Mouse (Mus musculus) limb, embryonic 12.5 days (tissue): ENCODE measurements around the gene Jmjd1c. TPM values are rescaled to one million over a fixed set of nuclear protein-coding genes. Genes with fewer than 3 reads are reported as not detected.

Source experiments
- ATAC-seq: fragments of 200-750 bp; cut with Nextera tagmentation; 2 replicates; pipeline ENCODE4 v1.8.0; 2017; ENCODE audit warnings: low read depth, moderate TSS enrichment; ENCODE audit not compliant: insufficient number of reproducible peaks, insufficient read depth, low FRiP score, low TSS enrichment
- H3K27ac ChIP-seq: fragments of 300-500 bp; sonication (generic); 2 replicates; pipeline ENCODE4 v1.5.1; 2016; ENCODE audit warnings: mild to moderate bottlenecking, moderate library complexity
- H3K27me3 ChIP-seq: fragments of 300-500 bp; sonication (generic); 2 replicates; pipeline ENCODE4 v1.6.1; 2016; ENCODE audit warnings: mild to moderate bottlenecking, moderate library complexity
- H3K36me3 ChIP-seq: fragments of 300-500 bp; sonication (generic); 2 replicates; pipeline ENCODE4 v1.6.1; 2016; ENCODE audit warnings: mild to moderate bottlenecking, moderate library complexity
- H3K4me1 ChIP-seq: fragments of 300-500 bp; sonication (generic); replicated peaks from 2 replicates; pipeline ENCODE4 v1.6.1; 2016
- H3K4me2 ChIP-seq: fragments of 300-500 bp; sonication (generic); 2 replicates; pipeline ENCODE4 v1.6.1; 2016; ENCODE audit warnings: mild to moderate bottlenecking, moderate library complexity
- H3K4me3 ChIP-seq: fragments of 300-500 bp; sonication (generic); replicated peaks from 2 replicates; pipeline ENCODE4 v1.5.1; 2016; ENCODE audit warnings: mild to moderate bottlenecking
- H3K9ac ChIP-seq: fragments of 300-500 bp; sonication (generic); replicated peaks from 2 replicates; pipeline ENCODE4 v1.6.1; 2016; ENCODE audit warnings: mild to moderate bottlenecking, moderate library complexity
- H3K9me3 ChIP-seq: fragments of 300-500 bp; sonication (generic); 2 replicates; pipeline ENCODE4 v1.6.1; 2016; ENCODE audit warnings: mild to moderate bottlenecking, moderate library complexity
- WGBS: fragments of 180-500 bp; shearing (Covaris S2); methylation state at CpG from one replicate; pipeline ENCODE4 v1.1.7; 2016; 5-methylcytosine and 5-hydroxymethylcytosine counted together
- polyA plus RNA-seq: library from polyadenylated mRNA; unstranded; fragments of >200 nt; fragmentation: Nextera tagmentation; extraction: Ambion mirVana; gene quantifications from 2 replicates; pipeline ENCODE4 v1.2.1, GENCODE M21; 2016

The Jmjd1c gene
- polyA plus RNA-seq, 1 experiment from 2014 or later, result 47.5 TPM

DNA sequence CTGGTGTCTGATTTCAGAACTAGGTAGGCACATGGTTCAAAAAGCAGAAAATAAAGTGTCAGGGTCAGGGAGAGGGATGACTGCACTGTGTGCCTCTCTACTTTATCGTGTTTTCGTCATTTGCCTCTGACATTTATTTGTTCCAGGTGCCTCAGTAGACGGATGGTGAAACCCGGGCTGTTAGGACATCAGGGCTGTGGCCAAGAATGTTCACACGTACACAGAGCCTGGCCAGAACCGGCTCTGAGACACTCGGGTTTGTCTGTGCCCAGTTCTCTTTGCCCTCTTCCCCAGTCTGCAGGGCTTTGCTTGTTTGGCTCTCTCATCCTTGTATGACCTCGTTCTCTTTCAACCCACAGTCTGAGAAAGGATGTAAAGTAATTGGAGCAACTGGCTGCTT lies 195.2 kb downstream of the Jmjd1c start:
- 31% methylated on average over 8 of the region's 8 CpGs for WGBS

DNA sequence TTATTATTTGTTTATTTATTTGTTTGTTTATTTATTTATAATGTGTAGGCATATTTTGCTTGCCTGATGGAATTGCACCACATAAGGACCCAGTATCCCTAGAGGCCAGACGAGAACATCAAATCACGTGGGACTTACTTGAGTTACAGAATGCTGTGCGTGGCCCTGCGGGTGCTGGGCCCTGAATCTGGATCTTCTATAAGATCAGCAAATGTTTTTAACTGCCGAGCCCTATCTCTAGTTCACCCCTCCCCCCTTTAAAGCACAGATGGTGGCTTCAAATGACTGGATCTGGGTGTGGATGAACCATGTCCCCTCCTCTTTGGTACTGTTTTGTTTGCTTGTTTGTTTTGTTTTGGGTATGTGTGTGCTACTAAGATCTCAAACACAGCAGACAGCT lies 199.4 kb downstream of the Jmjd1c start:
- no peak for ATAC-seq
- H3K4me2 ChIP-seq, result no peak overlapping the region

More for the DNA sequence above, 195.2 kb downstream of the Jmjd1c start:
- H3K4me3 ChIP-seq, result no peak overlapping the region
- no peak for ATAC-seq
- H3K27me3 ChIP-seq, result no peaks in the 10 kb centered on the region
- H3K27ac ChIP-seq, result no peak overlapping the region
- no peaks in the 10 kb centered on the region for H3K36me3 ChIP-seq
- H3K4me2 ChIP-seq, result no peak overlapping the region
- H3K9ac ChIP-seq, result no peak overlapping the region
- H3K4me1 ChIP-seq, result no peaks in the 10 kb centered on the region; the same call in 1 of the 2 replicates
- no peaks in the 10 kb centered on the region for H3K9me3 ChIP-seq

DNA sequence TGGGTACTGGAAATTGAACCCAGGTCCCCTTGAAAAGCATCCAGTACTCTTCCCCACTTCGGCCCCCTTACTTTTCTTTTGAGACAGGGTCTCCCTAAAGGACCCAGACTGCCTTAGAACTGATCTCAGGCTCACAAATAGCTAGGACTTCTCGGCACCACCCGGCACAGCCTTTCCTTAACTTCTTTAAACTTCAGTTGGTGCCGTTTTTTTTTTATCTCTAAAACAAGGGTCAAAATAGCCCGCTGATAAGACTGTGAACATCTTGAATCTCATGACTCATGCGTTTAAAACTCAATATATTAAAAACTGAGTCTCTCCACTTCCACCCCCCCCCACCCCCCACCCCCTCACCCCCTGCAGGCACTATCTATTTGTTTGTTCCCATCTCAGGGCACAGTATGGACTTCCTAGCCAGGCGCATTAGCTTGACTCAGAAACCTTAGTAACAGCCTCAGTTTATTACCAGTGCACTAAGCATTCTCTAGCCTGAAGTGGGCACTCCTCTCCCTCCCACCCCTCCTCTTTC lies 200.1 kb downstream of the Jmjd1c start:
- no peak overlapping the region for H3K4me3 ChIP-seq
- no peaks in the 10 kb centered on the region for H3K9me3 ChIP-seq
- H3K36me3 ChIP-seq, result no peaks in the 10 kb centered on the region
- H3K4me1 ChIP-seq, result peaks cover 4% of the 10 kb centered on the region; the same call in 1 of the 2 replicates
- no peak for ATAC-seq
- no peaks in the 10 kb centered on the region for H3K27me3 ChIP-seq
- H3K9ac ChIP-seq, result no peak overlapping the region
- H3K4me2 ChIP-seq, result no peak overlapping the region
- WGBS, result 76% methylated on average over 7 of the region's 7 CpGs
- no peak overlapping the region for H3K27ac ChIP-seq

More for the DNA sequence above, 199.4 kb downstream of the Jmjd1c start:
- Histone ChIP-seq H3K9me3 (no peaks in the 10 kb centered on the region), H3K27ac (no peak overlapping the region), H3K9ac (no peak overlapping the region), H3K27me3 (no peaks in the 10 kb centered on the region), H3K4me3 (no peak overlapping the region), H3K4me1 (peaks cover 4% of the 10 kb centered on the region; the same call in 1 of the 2 replicates), H3K36me3 (no peaks in the 10 kb centered on the region)
- WGBS, result 76% methylated on average over 5 of the region's 5 CpGs

DNA sequence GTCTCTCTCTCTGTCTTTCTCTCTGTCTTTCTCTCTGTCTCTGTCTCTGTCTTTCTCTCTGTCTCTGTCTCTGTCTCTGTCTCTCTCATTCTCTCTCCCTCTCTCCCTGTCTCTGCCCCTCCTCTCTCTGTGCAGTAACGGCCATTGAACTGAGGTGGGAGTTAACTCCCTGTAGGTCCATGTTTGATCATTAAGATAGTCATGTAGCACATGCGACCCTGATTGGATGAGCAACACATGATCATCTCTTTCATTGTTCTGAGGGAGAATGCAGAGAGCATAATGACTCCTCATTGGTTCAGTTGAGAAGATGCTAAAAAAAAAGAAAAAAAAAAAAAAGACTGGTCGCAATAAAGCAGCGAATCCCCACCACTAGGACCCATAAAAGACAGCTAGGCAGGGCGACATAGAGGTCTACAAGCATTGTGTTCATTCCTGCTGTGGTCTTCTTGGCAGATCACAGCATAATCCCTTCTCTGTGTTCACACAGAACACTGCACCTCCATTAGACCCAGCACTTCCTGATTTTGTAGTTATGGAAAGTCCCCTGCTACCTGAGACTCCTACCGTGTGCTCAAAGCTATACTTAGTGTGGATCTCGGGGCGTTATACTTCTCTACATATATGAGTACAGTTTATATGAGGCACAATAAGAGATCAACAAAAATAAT lies 200.7 kb downstream of the Jmjd1c start:
- Histone ChIP-seq H3K27ac (no peak overlapping the region), H3K9me3 (no peaks in the 10 kb centered on the region), H3K9ac (no peak overlapping the region), H3K4me3 (no peak overlapping the region), H3K27me3 (no peaks in the 10 kb centered on the region), H3K36me3 (no peaks in the 10 kb centered on the region), H3K4me1 (peaks cover 4% of the 10 kb centered on the region; the same call in 1 of the 2 replicates), H3K4me2 (no peak overlapping the region)
- no peak for ATAC-seq
- WGBS, result 81% methylated on average over 8 of the region's 8 CpGs

DNA sequence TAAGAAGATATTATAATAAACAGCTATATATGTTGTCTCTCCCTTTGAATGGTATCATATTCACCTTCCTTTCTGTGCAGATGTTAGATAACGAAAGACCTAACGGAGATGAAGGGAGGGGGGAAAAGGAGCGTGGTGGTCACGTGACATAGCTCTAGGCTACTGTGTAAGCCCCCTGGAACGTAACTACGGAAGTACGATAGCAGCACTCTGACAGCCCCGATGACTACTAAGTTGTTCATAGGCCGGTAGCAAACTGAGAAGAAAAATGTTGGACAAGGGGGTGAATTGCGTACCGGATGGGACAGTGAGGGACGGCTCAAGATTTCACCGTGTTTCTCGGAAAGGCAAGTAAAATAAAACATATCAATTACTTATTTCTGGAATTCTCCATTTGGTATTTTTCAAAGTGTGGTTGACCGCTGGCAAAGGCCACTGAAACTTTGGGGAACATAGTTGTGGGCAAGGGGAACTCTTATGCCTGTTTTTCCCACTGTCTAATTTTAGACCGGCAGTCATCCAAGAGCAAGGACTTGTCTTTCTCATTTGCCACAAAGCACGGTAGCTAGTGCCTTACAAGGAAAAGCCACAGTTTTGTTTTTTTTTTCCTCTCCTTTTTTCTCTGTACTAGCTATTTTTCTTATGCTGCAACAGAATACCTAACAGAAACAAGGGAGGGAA lies 201.4 kb downstream of the Jmjd1c start:
- H3K4me2 ChIP-seq, result no peak overlapping the region
- no peak overlapping the region for H3K9ac ChIP-seq
- no peak overlapping the region for H3K27ac ChIP-seq
- no peak overlapping the region for H3K4me3 ChIP-seq
- no peaks in the 10 kb centered on the region for H3K36me3 ChIP-seq
- no peaks in the 10 kb centered on the region for H3K9me3 ChIP-seq
- peaks cover 4% of the 10 kb centered on the region; the same call in 1 of the 2 replicates for H3K4me1 ChIP-seq
- no peaks in the 10 kb centered on the region for H3K27me3 ChIP-seq
- no peak for ATAC-seq
- 86% methylated on average over 17 of the region's 17 CpGs for WGBS

DNA sequence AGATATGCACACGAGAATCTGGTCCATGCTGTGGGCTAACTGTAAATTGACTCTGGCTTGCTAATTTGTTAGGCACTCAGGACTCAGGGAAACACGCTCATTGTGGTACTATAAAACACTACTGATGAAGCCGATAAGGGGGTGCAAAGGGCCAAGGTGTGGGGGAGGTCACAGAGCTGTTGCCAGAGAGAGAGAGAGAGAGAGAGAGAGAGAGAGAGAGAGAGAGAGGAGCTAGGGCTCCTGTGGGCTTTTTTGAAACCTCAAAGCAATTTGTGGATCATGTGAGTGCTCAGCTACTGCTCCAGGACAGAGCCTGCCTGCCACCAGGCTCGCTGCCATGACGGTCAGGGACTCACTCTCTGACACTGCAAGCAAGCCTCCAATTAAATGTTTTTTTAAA lies 202.9 kb downstream of the Jmjd1c start:
- peaks cover 4% of the 10 kb centered on the region; the same call in 1 of the 2 replicates for H3K4me1 ChIP-seq
- no peaks in the 10 kb centered on the region for H3K9me3 ChIP-seq
- no peak overlapping the region for H3K4me2 ChIP-seq
- H3K27ac ChIP-seq, result no peak overlapping the region
- H3K36me3 ChIP-seq, result no peaks in the 10 kb centered on the region
- H3K9ac ChIP-seq, result no peak overlapping the region
- H3K27me3 ChIP-seq, result no peaks in the 10 kb centered on the region
- no peak for ATAC-seq
- no peak overlapping the region for H3K4me3 ChIP-seq
- 29% methylated on average over 5 of the region's 5 CpGs for WGBS

DNA sequence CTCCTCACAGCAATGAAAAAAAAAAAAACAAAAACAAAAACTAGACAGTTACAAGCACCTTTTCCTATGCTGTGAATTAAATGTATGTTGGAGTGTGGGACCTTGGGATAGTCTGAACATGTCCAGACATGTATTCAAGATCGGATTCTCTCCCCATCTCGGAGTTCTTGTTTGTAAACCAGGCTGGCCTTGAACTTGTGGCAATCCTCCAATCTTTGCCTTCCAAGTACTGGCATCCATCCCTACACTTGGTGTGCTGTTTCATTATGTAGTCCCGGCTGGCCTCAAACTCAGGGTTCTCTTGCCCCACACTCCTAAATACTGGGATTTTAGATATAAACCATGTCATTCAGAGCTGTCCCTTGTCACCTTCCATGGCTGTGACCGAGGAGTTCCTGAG lies 203.4 kb downstream of the Jmjd1c start:
- H3K4me1 ChIP-seq, result peaks cover 4% of the 10 kb centered on the region; the same call in 1 of the 2 replicates
- no peak overlapping the region for H3K9ac ChIP-seq
- H3K4me3 ChIP-seq, result no peak overlapping the region
- no peaks in the 10 kb centered on the region for H3K36me3 ChIP-seq
- H3K9me3 ChIP-seq, result no peaks in the 10 kb centered on the region
- H3K27ac ChIP-seq, result no peak overlapping the region
- no peaks in the 10 kb centered on the region for H3K27me3 ChIP-seq
- ATAC-seq, result no peak
- WGBS, result 80% methylated on average over 4 of the region's 4 CpGs
- no peak overlapping the region for H3K4me2 ChIP-seq

DNA sequence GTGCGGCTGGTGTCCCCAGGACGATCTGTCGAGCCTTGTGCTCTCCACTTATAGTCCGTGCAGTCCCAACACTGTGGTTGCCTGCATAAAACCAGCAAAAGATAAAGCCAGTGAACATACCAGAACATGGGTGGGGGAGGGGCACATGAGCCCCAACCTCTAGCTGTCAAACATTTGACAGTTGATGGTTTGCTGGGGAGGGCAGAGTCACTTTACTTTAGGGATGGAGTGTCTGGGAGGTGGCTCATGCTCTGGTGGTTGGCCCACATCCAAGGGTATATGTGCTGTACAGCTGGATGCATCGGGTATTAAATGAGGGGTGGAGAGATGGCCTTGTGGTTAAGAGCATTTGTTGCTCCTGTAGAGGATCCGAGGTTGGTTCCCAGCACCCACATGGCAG lies 205.1 kb downstream of the Jmjd1c start:
- H3K27ac ChIP-seq, result no peak overlapping the region
- H3K9me3 ChIP-seq, result no peaks in the 10 kb centered on the region
- no peak overlapping the region for H3K4me2 ChIP-seq
- ATAC-seq, result no peak
- H3K4me1 ChIP-seq, result peaks cover 4% of the 10 kb centered on the region; the same call in 1 of the 2 replicates
- H3K9ac ChIP-seq, result no peak overlapping the region
- H3K36me3 ChIP-seq, result no peaks in the 10 kb centered on the region
- WGBS, result 88% methylated on average over 6 of the region's 6 CpGs
- H3K27me3 ChIP-seq, result no peaks in the 10 kb centered on the region
- H3K4me3 ChIP-seq, result no peak overlapping the region

DNA sequence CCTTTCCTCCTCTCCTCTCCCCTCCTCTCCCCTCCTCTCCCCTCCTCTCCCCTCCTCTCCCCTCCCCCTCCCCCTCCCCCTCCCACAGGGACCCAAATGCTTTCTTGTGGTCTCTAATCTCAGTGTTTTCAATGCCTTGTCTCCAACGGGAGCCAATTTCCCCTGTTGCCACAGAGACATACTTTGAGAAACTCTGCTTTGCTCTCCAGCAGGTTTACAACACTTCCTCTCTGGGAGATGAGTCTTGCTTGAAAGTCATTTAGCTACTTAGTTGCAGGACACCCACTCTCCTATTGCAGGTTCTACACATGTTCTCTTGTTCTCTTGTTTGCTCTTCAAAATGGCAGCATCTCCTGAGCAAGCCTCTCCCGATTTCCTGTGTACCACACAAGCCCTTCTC lies 206.4 kb downstream of the Jmjd1c start:
- H3K27ac ChIP-seq, result no peak overlapping the region
- no peak overlapping the region for H3K4me3 ChIP-seq
- H3K4me1 ChIP-seq, result peaks cover 4% of the 10 kb centered on the region; the same call in 1 of the 2 replicates
- no peaks in the 10 kb centered on the region for H3K36me3 ChIP-seq
- H3K9ac ChIP-seq, result no peak overlapping the region
- ATAC-seq, result no peak
- no peak overlapping the region for H3K4me2 ChIP-seq
- H3K27me3 ChIP-seq, result no peaks in the 10 kb centered on the region
- WGBS, result 67% methylated on average over 2 of the region's 2 CpGs
- H3K9me3 ChIP-seq, result no peaks in the 10 kb centered on the region
